Comparison of ENCODE assay signal across 8 mouse cellular contexts in genomic region chr6:89359771-89360708, GRCm38 (mm10). TPM values are rescaled to one million over a fixed set of nuclear protein-coding genes. Genes with fewer than 3 reads are reported as not detected.
A peak's percentile ranks its signal among the peaks of the same experiment; 100 is the strongest.
DNase-seq lines count a peak whose midpoint lies in the region; ATAC-seq and TF ChIP-seq lines count a peak whose summit lies in the region.

No protein-coding gene starts in this region.

- no peak for TF ChIP-seq POLR2A in cerebellum, adult 2 months (IDR thresholded peaks at IDR 0.05; ENCODE audit: borderline replicate concordance, insufficient read depth, low read length)

- TF ChIP-seq CTCF in cerebellum, adult 2 months (IDR thresholded peaks at IDR 0.05; ENCODE audit: borderline replicate concordance, insufficient read depth, low read depth, low read length) = no peak
- TF ChIP-seq CTCF in hindbrain, postnatal 0 days (IDR thresholded peaks at IDR 0.05; ENCODE audit: low read depth) = no peak

- H3K9ac ChIP-seq in hindbrain, postnatal 0 days (replicated peaks; ENCODE audit: low read length) = peak overlapping the region; percentile 88
- H3K9ac ChIP-seq in neural tube, embryonic 14.5 days (replicated peaks; ENCODE audit: low read depth, low read length) = peak overlapping the region; percentile 95

- no peaks in the 10 kb centered on the region for H3K27me3 ChIP-seq in cerebellum, adult 2 months (ENCODE audit: control insufficient read depth, insufficient read depth, low read length)
- no peaks in the 10 kb centered on the region for H3K27me3 ChIP-seq in hindbrain, postnatal 0 days (ENCODE audit: insufficient read depth, low read length)
- no peaks in the 10 kb centered on the region for H3K27me3 ChIP-seq in neural tube, embryonic 14.5 days (ENCODE audit: control insufficient read depth, insufficient read depth, low read length)

- peak; percentile 44 to 45 for DNase-seq in cerebellum, adult 2 months
- DNase-seq in cerebellum, adult 11 months = no peak
- DNase-seq in right cerebral cortex, postnatal 4 days = peak; percentile 58
- no peak for DNase-seq in right cerebral cortex, adult 18-20 months
- DNase-seq in hindbrain, postnatal 0 days (ENCODE audit: low spot score) = no peak
- no peak for DNase-seq in urinary bladder, postnatal 36 days (ENCODE audit: low spot score in 2 of 2)
- no peak for DNase-seq in frontal cortex, postnatal 14 days (ENCODE audit: low spot score in 2 of 2)

- no peak overlapping the region for H3K27ac ChIP-seq in cerebellum, adult 2 months (ENCODE audit: insufficient read depth, low read length)
- H3K27ac ChIP-seq in hindbrain, postnatal 0 days = no peak overlapping the region; the same call in 1 of the 2 replicates
- H3K27ac ChIP-seq in neural tube, embryonic 14.5 days (ENCODE audit: low read depth, low read length) = 0 out of 2 replicates have a peak overlapping the region, but pooled peaks have one; percentile 39

- WGBS in cerebellum, adult 2 months = 37% methylated on average over 20 of the region's 20 CpGs
- WGBS in hindbrain, postnatal 0 days = 32% methylated on average over 20 of the region's 20 CpGs
- WGBS in neural tube, embryonic 14.5 days = 43% methylated on average over 20 of the region's 20 CpGs

- H3K4me1 ChIP-seq in cerebellum, adult 2 months (ENCODE audit: control insufficient read depth, insufficient read depth, low read length) = peaks cover 56% of the 10 kb centered on the region
- H3K4me1 ChIP-seq in hindbrain, postnatal 0 days (ENCODE audit: insufficient read depth, low read length) = peaks cover 25% of the 10 kb centered on the region
- H3K4me1 ChIP-seq in neural tube, embryonic 14.5 days (ENCODE audit: control insufficient read depth, insufficient read depth, low read length) = peaks cover 39% of the 10 kb centered on the region

- peak overlapping the region; percentile 6 for H3K4me3 ChIP-seq in cerebellum, adult 2 months (replicated peaks; ENCODE audit: insufficient read depth, low read depth, low read length)
- H3K4me3 ChIP-seq in hindbrain, postnatal 0 days (ENCODE audit: low read length) = peak overlapping the region; percentile 95
- H3K4me3 ChIP-seq in neural tube, embryonic 14.5 days (ENCODE audit: low read depth, low read length) = peak overlapping the region; percentile 99

- no peak for ATAC-seq in hindbrain, postnatal 0 days
- ATAC-seq in neural tube, embryonic 14.5 days (ENCODE audit: low read depth) = no peak

- no peaks in the 10 kb centered on the region for H3K9me3 ChIP-seq in hindbrain, postnatal 0 days (ENCODE audit: low read length)
- no peaks in the 10 kb centered on the region for H3K9me3 ChIP-seq in neural tube, embryonic 14.5 days (ENCODE audit: control insufficient read depth, low read length)

- H3K36me3 ChIP-seq in hindbrain, postnatal 0 days (ENCODE audit: insufficient read depth, low read length) = no peaks in the 10 kb centered on the region
- peaks cover under 1% of the 10 kb centered on the region; the same call in 1 of the 2 replicates for H3K36me3 ChIP-seq in neural tube, embryonic 14.5 days (ENCODE audit: control insufficient read depth, insufficient read depth, low read length)

- H3K4me2 ChIP-seq in hindbrain, postnatal 0 days (ENCODE audit: low read depth, low read length) = peak overlapping the region; percentile 97
- H3K4me2 ChIP-seq in neural tube, embryonic 14.5 days (ENCODE audit: low read depth, low read length) = peak overlapping the region; percentile 89

RNA-seq across cellular contexts. Expression of gene Plxna1, which starts 2.4 kb away (rescaled TPM):
- 50.0 and 59.7 TPM in 2 replicates for polyA plus RNA-seq in cerebellum, adult 2 months (2012; rRNA removed)
- 135 and 145 TPM in 2 replicates for total RNA-seq in hindbrain, postnatal 0 days (2014; rRNA removed)
- 25.3 and 30.6 TPM in 2 replicates for polyA plus RNA-seq in hindbrain, postnatal 0 days (2015; fragmentation: Nextera tagmentation; extraction: Ambion mirVana)
- 37.8 and 38.3 TPM in 2 replicates for polyA plus RNA-seq in neural tube, embryonic 14.5 days (2014; fragmentation: Nextera tagmentation; extraction: Ambion mirVana)

Comparison
In these comparisons a context has a peak if more than half of its experiments do, and no peak if none do; other contexts are left out.
1. DNase-seq: peak in cerebellum, adult 2 months (2 of 2) and right cerebral cortex, postnatal 4 days (single experiment); none in cerebellum, adult 11 months (single experiment), right cerebral cortex, adult 18-20 months (single experiment), hindbrain, postnatal 0 days (single experiment), urinary bladder, postnatal 36 days (0 of 2) and frontal cortex, postnatal 14 days (0 of 2).
2. H3K4me3 ChIP-seq: peak in every context shown above with its lines; median percentile 99 in neural tube, embryonic 14.5 days; 95 in hindbrain, postnatal 0 days; 6 in cerebellum, adult 2 months.